Mouse (Mus musculus): ENCODE measurements around the gene Lin9.

Lin9 gene

DNA sequence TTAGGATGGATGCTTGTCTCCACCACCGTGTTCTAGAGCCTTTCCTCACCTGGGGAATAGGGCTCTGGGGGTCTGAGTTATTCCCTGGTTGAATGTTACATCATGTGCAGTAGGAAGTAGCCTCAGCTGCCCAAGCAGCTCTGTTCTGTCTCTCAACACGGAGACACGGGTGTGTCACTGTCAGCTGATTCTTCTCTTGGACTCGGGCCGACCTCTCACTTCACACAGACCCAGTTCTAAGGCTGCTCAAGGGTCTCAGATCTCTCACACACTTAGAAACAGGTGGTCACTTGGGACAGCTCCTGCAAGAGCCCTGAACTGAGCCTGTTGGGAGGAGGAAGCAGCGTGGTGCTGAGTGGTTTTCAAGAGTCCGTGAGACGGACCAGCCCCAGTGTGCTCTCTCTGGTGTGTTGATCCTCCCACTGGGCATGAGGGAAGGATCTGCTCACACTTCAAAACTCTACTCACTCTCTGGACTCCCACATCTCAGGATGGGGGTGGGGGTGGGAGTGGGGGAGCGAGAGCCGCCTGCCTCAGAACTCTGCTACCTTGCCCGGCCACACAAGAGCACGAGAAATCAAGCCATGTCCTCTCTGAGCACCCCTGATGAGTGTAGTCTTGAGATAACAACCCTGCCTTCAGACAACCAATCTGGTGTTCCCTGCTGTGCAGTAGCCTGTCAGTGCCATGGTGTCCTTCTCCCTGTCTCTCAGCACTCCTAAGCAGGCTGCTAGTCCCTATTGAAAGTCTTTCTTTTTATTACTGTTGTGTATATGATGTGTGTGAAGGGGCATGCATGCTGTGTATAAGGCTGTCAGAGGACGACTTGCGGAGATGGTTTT, 68.2 kb downstream of the Lin9 start:
- no peak for DNase-seq

DNA sequence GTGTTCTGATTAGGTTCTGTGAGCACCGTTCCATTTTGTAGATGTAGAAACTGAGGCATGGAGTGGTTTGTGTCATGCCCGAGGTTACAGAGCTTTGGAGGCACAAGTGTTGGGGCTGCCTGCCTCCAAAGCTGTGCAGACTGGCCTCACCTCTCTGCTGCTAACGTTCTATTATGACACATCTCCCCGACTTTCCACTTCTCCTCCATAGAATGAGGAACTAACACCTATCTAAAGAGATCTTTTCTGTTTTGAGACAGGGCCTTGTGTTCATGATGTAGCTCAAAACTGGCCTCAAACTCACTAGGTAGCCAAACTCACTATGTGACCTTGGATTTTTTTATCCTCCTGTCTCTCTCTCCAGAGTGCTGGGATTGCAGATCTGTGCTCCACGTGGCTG, 77.8 kb downstream of the Lin9 start:
- DNase-seq = no peak

DNA sequence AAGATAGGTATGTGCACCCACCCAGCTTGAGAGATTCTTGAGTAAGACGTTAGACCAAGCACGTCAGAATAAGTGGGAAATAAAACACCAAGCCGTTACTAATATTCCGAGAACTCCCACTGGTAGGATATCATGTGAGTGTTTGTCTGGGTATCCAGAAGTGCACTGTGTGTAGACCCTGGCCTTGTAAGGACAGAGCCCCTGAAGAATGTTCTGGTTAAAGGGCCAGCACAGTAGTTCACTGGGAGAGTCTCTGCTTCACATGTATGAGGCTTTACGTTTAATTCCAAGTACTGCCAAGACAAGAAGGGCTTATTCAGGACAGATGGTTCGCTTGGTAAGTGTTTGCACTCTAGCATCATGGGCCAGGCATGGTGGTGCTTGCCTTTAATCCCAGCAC, 78.5 kb downstream of the Lin9 start:
- no peak for DNase-seq

DNA sequence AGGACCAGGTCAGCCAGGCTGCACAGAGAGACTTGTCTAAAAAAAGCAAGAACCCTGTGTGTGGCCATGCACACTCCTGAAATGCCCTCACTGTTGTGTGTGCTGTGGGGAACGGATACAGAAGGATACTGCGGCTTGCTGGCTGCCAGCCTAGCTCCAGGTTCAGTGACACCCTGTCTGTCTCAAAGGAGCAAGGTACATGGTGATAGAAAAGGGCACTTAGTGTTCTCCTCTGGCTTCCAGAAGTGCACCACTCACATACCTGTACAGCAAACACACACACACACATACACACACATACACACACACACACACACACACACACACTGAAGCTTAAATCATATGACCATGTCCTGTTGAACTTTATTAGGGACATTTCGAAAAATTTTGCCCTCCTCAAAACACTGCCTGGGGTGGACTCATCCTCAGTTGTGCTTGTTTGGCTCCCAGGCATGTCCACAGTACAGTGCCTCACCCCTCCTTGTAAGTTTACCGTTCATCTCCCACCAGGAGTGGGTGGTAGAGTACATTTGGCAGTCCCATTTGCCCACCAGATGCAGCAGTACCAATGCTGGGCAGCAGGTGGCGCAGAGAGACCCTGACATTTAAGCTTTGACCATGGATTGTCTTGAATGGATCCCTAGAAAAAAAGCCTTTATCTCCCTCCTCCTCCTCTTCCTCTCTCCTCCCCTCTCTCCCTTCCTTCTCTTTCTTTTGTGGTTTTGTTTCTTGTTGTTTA, 79.2 kb downstream of the Lin9 start:
- DNase-seq = peak; percentile 87 to 88

DNA sequence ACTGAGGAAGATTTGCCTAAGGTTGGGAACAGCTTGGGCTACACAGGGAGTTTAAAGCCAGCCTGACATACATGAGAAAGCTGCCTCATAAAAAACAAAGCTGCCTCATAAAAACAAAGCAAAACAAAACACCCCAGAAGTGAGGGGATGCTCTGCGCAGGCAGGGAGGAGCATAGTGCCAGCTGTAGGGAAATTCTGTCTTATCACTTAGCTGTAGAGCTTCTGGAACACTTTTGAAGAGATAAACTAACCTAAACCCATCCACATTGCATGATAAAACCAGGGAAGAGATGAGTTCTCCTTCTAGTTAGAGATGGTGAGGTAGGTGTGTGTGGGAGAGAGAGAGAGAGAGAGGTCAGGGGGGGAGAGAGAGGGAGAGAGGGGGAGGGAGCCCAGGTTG, 81.7 kb downstream of the Lin9 start:
- no peak for DNase-seq

DNA sequence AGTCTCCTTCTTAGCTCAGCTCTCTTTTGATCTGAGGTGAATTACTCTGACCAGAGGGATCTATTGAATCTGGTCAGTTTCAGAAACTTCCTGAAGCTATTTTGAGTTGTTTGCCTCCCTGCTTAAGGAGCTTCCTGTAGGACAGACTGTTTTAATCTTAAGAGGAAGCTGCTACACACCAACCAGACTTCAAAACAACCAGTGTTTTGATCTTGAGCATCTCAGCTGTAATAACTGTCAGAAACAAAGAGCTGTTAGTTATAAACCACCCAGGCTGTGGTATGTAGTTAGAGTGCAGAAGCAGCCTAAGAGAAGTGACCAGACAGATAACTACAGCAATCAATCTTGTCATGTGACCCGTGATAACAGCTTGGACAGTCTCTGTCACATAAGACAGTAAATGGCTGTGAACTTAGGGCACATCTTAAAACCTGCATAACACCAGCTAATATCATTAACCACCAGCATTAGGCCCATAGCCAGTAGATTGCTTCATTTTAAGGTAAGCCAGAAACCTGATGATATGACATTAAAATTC, 82.8 kb downstream of the Lin9 start:
- DNase-seq = no peak

DNA sequence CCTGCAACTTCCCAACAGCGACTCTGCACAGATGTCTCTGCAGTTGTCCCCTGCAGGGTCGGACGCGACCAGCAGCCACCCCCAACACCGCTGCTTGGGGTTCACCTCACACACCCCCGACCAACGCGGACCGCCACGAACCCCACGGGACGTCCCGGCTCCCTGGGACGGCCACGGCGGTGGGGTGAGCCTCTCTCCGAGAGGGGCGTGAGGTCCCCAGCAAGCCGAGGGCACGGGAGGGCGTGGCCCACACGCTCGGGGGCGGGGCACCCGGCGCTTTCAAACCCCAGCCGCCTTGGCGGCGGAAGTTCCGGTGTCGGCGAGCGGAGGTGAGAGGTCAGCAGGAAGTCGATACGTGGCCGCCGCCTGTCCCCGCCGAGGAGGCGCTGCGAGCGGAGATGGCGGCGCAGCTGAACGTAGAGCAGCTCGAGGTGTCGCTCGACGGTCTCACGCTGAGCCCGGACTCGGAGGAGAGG, 84.8 kb downstream of the Lin9 start, which contains the start of gene Acbd3:
Gene Acbd3 (plus strand): TSS at position 340 of the 476 bp plus-strand sequence.
- peak; percentile 88 to 93 for DNase-seq

DNA sequence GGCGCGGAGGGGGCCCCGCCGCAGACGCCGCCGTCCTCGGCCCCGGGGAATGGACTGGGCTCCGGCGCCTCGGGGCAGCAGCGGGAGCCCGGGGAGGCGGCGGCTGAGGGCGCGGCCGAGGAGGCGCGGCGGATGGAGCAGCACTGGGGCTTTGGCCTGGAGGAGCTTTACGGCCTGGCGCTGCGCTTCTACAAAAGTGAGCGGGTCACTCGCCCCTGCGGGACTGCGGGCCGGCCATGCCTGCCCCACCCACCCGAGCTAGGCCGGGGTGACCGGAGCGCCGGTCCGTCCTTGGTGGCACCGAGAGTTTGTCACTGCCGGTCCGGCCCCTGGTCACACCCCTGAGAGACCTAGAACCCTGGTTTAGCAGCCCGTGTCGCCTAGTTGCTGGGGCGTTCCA, 85.2 kb downstream of the Lin9 start:
- no peak for DNase-seq

DNA sequence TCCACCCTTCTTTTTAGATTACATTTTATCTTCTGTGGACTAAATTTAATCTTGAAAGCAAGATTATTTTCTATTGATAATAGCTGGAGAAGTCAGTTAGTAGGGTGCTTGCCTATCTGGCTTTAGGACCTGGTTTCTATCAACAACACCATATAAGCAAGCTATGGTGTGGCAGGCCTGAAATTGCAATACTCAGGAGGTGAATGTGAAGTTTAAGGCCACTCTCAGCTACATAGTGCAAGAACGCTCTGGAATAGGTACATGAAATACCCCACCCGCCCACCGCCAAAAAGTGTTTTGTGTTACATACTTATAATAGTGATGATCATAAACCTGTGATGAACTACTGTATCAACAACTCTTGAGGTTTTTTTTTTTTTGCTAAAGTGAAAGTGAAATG, 88.3 kb downstream of the Lin9 start:
- DNase-seq = no peak

Data from cerebellum, postnatal 25 days (tissue).